Mouse (Mus musculus) liver, embryonic 13.5 days (tissue): Measurements from ENCODE around the gene Camk2d. TPM values are rescaled to one million over a fixed set of nuclear protein-coding genes. Genes with fewer than 3 reads are reported as not detected.

Experiments used
- ATAC-seq: fragments of 200-750 bp; cut with Nextera tagmentation; 2 replicates; pipeline ENCODE4 v1.8.0; 2017; ENCODE audit warnings: low read depth, mild to moderate bottlenecking, moderate number of reproducible peaks, moderate library complexity
- DNase-seq: peaks from one replicate; pipeline ENCODE4 v3.0.0; 2022
- H3K27ac ChIP-seq: fragments of 300-500 bp; sonication (generic); 2 replicates; pipeline ENCODE4 v1.5.1; 2015; ENCODE audit warnings: moderate library complexity, mild to moderate bottlenecking, inconsistent platforms
- H3K27me3 ChIP-seq: fragments of 300-500 bp; sonication (generic); 2 replicates; pipeline ENCODE4 v1.6.1; 2015; ENCODE audit warnings: mild to moderate bottlenecking, inconsistent platforms
- H3K36me3 ChIP-seq: fragments of 300-500 bp; sonication (generic); 2 replicates; pipeline ENCODE4 v1.6.1; 2015; ENCODE audit warnings: mild to moderate bottlenecking, inconsistent platforms
- H3K4me1 ChIP-seq: fragments of 300-500 bp; sonication (generic); replicated peaks from 2 replicates; pipeline ENCODE4 v1.6.1; 2015; ENCODE audit warnings: inconsistent platforms
- H3K4me2 ChIP-seq: fragments of 300-500 bp; sonication (generic); 2 replicates; pipeline ENCODE4 v1.6.1; 2015; ENCODE audit warnings: inconsistent platforms, mild to moderate bottlenecking, moderate library complexity
- H3K4me3 ChIP-seq: fragments of 300-500 bp; sonication (generic); replicated peaks from 2 replicates; pipeline ENCODE4 v1.5.1; 2015; ENCODE audit warnings: mild to moderate bottlenecking, inconsistent platforms
- H3K9ac ChIP-seq: fragments of 300-500 bp; sonication (generic); 2 replicates; pipeline ENCODE4 v1.6.1; 2015; ENCODE audit warnings: mild to moderate bottlenecking, inconsistent platforms
- H3K9me3 ChIP-seq: fragments of 300-500 bp; sonication (generic); replicated peaks from 2 replicates; pipeline ENCODE4 v1.6.1; 2016; ENCODE audit warnings: inconsistent platforms
- WGBS: fragments of 180-500 bp; shearing (Covaris S2); methylation state at CpG from one replicate; pipeline ENCODE4 v1.1.7; 2015; ENCODE audit not compliant: insufficient replicate concordance; 5-methylcytosine and 5-hydroxymethylcytosine counted together
- polyA plus RNA-seq: library from polyadenylated mRNA; unstranded; fragments of >200 nt; fragmentation: Nextera tagmentation; extraction: Ambion mirVana; gene quantifications from 2 replicates; pipeline ENCODE4 v1.2.1, GENCODE M21; 2015

The Camk2d gene
- polyA plus RNA-seq, 1 experiment from 2014 or later: 2.9 TPM

DNA sequence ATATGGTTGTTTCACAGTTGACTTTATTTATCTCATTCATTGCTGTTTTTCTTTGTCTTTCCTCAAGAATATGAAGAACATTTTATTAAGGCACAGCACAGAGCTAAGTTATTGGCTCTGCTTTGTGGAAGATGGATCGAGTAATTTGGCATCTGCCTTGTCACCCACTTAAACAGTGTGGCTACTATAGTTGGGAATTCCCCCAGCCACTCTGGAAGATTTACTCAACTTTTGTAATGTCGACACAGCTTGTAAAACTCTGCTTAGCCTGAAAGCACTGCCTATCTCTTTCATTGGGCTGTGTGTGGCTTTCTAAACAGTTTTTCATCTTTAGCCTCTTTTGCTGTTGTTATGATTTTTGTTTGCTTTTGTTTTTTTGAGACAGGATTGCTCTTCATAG is 56.3 kb downstream of the Camk2d start:
- Histone ChIP-seq H3K27me3 (no peaks in the 10 kb centered on the region), H3K9ac (no peak overlapping the region), H3K9me3 (no peaks in the 10 kb centered on the region), H3K4me2 (no peak overlapping the region), H3K4me1 (0 out of 2 replicates have a peak, but pooled peaks cover 3% of the 10 kb centered on the region), H3K4me3 (no peak overlapping the region), H3K27ac (no peak overlapping the region), H3K36me3 (no peaks in the 10 kb centered on the region)
- 58% methylated on average over 2 of the region's 2 CpGs for WGBS
- ATAC-seq (no peak), DNase-seq (no peak)

DNA sequence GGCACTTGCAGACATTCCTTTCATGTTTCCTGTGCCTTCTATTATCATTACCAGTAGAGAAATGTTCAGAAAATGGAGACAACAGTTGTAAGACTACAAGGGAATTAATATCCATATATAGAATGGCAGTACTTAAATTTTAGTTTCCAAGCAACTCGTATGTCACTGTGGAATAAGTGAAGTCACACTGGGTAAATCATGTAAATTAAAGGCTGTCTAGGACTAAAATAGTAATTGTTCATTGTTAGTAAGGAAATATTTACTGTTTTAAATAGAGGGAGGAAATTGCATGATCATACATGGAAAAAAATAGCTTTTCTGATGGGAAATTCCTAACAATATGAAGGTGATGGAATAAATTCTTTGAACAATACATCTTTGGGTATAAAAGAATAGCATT is 57.0 kb downstream of the Camk2d start:
- H3K4me1 ChIP-seq: 0 out of 2 replicates have a peak, but pooled peaks cover 3% of the 10 kb centered on the region
- H3K27me3 ChIP-seq: no peaks in the 10 kb centered on the region
- DNase-seq (no peak), ATAC-seq (no peak)
- no peak overlapping the region for H3K9ac ChIP-seq
- 59% methylated on average over 1 of the region's 1 CpGs for WGBS
- H3K27ac ChIP-seq: no peak overlapping the region
- no peak overlapping the region for H3K4me2 ChIP-seq
- no peaks in the 10 kb centered on the region for H3K36me3 ChIP-seq
- H3K4me3 ChIP-seq: no peak overlapping the region
- no peaks in the 10 kb centered on the region for H3K9me3 ChIP-seq

DNA sequence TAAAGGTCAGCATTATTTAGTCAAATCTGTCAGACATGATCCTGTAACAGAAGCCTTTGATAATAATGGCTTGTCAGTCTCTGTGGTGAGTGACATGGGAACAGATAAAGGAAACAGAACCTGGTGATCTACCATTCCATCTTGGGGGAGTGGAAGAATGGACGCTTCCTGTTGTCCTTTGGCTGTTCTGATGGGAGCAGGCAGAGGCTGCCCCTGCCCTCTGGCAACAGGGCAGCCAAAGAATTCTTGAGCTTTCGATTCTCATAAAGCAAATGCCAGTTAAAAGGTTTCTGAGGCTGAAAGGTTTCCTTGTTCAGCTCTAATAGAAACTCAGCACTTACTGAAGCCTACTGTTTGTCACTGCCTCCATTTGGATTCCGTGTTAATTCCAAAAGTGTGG is 60.1 kb downstream of the Camk2d start:
- Histone ChIP-seq H3K4me2 (no peak overlapping the region), H3K9me3 (no peaks in the 10 kb centered on the region), H3K27me3 (no peaks in the 10 kb centered on the region), H3K4me3 (no peak overlapping the region), H3K9ac (no peak overlapping the region), H3K4me1 (no peaks in the 10 kb centered on the region), H3K27ac (no peak overlapping the region), H3K36me3 (no peaks in the 10 kb centered on the region)
- ATAC-seq (no peak), DNase-seq (no peak)
- 48% methylated on average over 3 of the region's 3 CpGs for WGBS

DNA sequence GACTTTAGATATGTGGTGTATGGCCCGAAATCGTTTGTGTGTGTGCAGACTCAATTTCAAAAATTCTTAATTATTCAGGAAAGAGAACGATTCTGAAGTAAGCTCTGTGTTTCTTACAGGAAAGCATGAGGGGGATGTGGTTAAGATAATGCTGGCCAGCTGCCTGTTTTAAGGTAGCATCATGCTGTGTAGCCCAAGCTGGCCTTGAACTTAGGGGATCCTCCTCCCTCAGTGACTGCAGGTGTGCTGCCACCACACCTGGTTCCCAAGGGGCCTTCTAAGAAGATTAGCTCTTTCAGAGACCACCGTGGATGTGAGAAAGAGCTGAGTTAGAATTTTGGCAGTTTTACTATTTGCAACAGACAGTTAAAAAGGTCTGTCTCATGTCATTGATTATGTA is 61.8 kb downstream of the Camk2d start:
- Histone ChIP-seq H3K4me1 (no peaks in the 10 kb centered on the region), H3K27me3 (no peaks in the 10 kb centered on the region), H3K4me2 (no peak overlapping the region), H3K9ac (no peak overlapping the region), H3K4me3 (no peak overlapping the region), H3K27ac (no peak overlapping the region), H3K36me3 (no peaks in the 10 kb centered on the region), H3K9me3 (no peaks in the 10 kb centered on the region)
- ATAC-seq: no peak
- WGBS: 27% methylated on average over 4 of the region's 4 CpGs
- DNase-seq: no peak

DNA sequence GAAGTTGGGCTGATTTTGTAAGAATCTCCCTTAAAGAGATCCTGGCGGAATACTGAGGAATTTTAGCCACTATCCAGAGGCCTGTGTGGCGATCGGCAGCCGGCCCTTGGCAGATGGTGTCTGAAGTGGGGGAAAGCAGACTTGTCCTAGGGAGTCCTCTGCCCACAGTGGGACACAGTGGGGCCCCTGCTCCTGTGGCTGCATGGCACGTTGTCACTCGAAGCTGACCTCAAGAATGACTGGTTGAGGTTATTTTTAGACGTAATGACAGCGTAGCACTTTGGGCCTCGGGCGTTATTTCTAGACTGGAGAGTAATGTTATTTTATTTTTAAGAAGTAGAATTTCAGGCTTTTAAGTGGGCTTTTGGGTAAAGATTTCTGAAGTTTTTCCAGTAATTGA is 62.7 kb downstream of the Camk2d start:
- H3K4me3 ChIP-seq: no peak overlapping the region
- 35% methylated on average over 10 of the region's 10 CpGs for WGBS

DNA sequence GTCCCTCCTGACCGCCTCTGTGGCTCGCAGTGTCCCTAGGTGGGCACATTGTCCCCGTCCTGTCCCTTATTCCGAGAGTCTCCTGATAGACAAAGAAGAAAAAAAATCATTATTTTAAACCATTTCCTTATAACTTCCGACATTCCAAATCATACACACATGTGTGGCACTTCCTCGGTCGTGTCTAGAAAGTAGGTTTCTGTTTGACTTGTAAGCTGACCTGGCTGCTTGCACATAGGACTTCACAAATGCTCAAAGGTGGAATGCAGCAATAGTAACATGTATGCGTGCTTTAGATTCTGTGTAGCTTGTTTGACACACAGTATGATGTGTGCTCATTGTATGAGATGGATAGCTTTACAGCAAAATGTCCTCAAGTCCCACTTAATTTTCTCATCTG is 63.1 kb downstream of the Camk2d start:
- no peaks in the 10 kb centered on the region for H3K27me3 ChIP-seq
- H3K9ac ChIP-seq: no peak overlapping the region
- H3K9me3 ChIP-seq: no peaks in the 10 kb centered on the region
- no peak overlapping the region for H3K27ac ChIP-seq
- ATAC-seq (no peak), DNase-seq (no peak)
- no peaks in the 10 kb centered on the region for H3K36me3 ChIP-seq
- 66% methylated on average over 8 of the region's 8 CpGs for WGBS
- H3K4me1 ChIP-seq: no peaks in the 10 kb centered on the region
- H3K4me3 ChIP-seq: no peak overlapping the region
- no peak overlapping the region for H3K4me2 ChIP-seq

More for the DNA sequence above, 62.7 kb downstream of the Camk2d start:
- Histone ChIP-seq H3K27me3 (no peaks in the 10 kb centered on the region), H3K9me3 (no peaks in the 10 kb centered on the region), H3K27ac (no peak overlapping the region), H3K9ac (no peak overlapping the region), H3K36me3 (no peaks in the 10 kb centered on the region), H3K4me1 (no peaks in the 10 kb centered on the region), H3K4me2 (no peak overlapping the region)
- DNase-seq: no peak
- ATAC-seq: no peak

DNA sequence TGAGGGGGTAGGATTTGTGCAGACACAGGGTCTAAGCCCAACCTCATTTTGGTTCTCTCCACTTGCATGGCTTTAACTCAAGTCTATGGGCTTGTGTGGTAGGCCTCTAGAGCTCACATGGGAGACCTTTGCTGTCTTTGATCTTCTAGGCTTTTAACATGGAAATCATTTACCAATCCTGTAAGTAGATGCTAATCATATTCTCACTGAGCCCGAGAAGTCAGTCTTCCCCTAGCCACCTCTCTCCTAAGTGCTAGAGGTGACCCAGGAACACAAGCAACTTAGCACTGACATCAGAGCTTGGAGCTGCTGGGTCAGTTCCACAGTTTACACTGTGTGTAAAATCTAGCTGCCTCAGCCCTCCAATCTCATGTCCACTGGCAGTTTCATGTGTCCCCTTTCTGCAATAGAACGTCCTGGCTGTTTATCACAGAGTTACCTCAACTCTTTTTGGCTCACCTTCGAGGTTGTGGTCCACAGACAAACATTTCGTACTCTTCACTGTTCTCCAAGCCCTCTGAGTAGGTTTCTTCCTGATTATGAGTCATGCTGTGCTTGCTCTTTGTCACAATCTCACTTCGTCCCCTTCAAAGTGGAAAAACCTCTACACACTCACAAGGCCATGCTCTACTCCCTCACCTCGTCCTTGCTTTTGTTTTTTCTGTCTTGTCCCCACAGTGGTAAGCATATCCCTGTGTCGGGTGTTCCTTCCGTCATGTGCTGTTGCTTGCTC is 63.9 kb downstream of the Camk2d start:
- no peak overlapping the region for H3K27ac ChIP-seq
- no peaks in the 10 kb centered on the region for H3K36me3 ChIP-seq
- H3K9me3 ChIP-seq: no peaks in the 10 kb centered on the region
- H3K27me3 ChIP-seq: no peaks in the 10 kb centered on the region
- H3K9ac ChIP-seq: no peak overlapping the region
- ATAC-seq: no peak
- WGBS: 56% methylated on average over 8 of the region's 8 CpGs
- H3K4me3 ChIP-seq: no peak overlapping the region
- no peaks in the 10 kb centered on the region for H3K4me1 ChIP-seq
- no peak for DNase-seq
- no peak overlapping the region for H3K4me2 ChIP-seq

DNA sequence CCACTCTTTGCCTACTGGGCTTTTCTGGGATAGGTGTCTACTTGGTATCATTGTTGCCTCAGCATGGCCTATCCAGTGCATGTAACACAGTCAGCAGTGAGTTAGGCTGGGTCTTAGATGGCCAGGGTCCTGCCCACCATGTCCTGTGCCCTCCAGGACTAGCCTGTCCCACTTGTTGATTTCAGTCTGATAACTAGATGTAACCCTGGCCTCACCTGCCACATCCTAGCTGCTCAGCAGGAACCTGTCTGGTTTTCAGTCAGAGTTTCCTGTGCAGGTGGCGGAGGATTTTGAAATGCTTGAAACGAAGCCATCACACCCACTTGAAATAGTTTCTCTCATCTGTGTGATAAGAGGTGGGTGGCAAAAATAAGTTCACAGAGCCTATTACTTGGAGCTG is 64.5 kb downstream of the Camk2d start:
- H3K9ac ChIP-seq: no peak overlapping the region
- DNase-seq (no peak), ATAC-seq (no peak)
- H3K4me1 ChIP-seq: no peaks in the 10 kb centered on the region
- H3K4me3 ChIP-seq: no peak overlapping the region
- no peaks in the 10 kb centered on the region for H3K27me3 ChIP-seq
- H3K36me3 ChIP-seq: no peaks in the 10 kb centered on the region
- no peak overlapping the region for H3K4me2 ChIP-seq
- no peaks in the 10 kb centered on the region for H3K9me3 ChIP-seq
- H3K27ac ChIP-seq: no peak overlapping the region
- WGBS: 67% methylated on average over 2 of the region's 2 CpGs

DNA sequence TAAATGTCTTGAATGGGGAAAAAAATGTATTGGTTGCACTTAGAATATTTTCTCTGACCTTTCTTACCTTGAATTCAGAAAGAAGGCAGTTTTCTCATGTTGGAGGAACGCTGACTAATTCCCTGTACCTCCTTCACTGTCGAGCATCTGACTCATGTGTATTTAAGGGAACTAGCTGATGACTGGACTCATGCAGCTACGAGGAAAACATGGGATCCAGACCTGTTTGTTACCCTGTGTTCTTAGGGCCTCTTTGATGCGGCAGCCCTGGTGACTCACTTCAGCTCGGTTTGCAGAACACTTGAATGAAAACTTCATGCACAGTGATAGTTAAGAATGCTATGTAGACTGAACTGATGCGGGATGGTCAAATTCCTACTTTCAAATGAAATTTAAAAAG is 64.9 kb downstream of the Camk2d start:
- no peaks in the 10 kb centered on the region for H3K4me1 ChIP-seq
- ATAC-seq: no peak
- no peak overlapping the region for H3K27ac ChIP-seq

DNA sequence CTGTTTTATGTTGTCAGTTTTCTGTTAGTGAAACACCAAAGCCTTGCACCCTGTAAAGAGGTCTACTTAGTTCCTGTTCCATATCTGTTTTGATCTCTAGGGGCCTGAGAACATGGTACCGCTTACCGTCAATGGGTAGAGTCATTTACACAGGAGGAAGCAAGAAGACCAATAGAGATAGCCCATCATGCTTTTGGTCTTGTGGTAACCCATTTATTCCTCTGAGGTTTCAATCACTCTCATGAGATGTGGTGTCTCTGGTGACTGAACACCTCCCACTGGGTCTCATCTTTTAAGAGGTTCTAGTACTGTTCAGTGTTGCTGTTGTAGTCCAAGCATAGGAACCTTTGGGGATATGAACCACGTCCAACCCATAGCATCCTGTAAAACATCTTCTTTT is 65.8 kb downstream of the Camk2d start:
- no peak for DNase-seq
- H3K36me3 ChIP-seq: no peaks in the 10 kb centered on the region
- H3K4me3 ChIP-seq: no peak overlapping the region
- 38% methylated on average over 3 of the region's 3 CpGs for WGBS
- H3K4me1 ChIP-seq: no peaks in the 10 kb centered on the region
- H3K9me3 ChIP-seq: no peaks in the 10 kb centered on the region
- H3K4me2 ChIP-seq: no peak overlapping the region
- ATAC-seq: no peak
- no peak overlapping the region for H3K27ac ChIP-seq
- H3K27me3 ChIP-seq: no peaks in the 10 kb centered on the region
- no peak overlapping the region for H3K9ac ChIP-seq

More for the DNA sequence above, 64.9 kb downstream of the Camk2d start:
- Histone ChIP-seq H3K9me3 (no peaks in the 10 kb centered on the region), H3K4me3 (no peak overlapping the region), H3K9ac (no peak overlapping the region), H3K36me3 (no peaks in the 10 kb centered on the region), H3K27me3 (no peaks in the 10 kb centered on the region), H3K4me2 (no peak overlapping the region)
- no peak for DNase-seq
- WGBS: 54% methylated on average over 6 of the region's 6 CpGs

DNA sequence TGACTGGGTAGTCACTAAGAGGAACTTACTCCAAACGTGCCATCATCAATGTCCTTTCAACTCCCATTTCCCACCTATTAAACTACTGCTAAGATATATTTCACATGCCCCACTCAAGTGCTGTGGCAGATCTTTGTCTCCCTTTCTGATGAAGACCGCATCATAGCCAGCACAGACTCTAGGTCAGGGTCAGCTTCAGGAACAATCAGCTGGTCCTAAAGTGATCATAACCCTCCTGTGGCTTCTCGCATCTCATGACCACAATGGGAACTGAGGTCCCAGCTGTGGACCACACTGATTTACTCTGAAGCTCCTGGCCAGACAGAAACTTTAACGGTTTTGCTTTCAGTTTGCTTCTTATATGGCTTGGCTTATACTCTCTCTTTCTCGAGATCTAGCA is 67.3 kb downstream of the Camk2d start:
- H3K36me3 ChIP-seq: no peaks in the 10 kb centered on the region
- DNase-seq: no peak
- H3K4me3 ChIP-seq: no peak overlapping the region
- H3K27me3 ChIP-seq: no peaks in the 10 kb centered on the region
- ATAC-seq: no peak
- 55% methylated on average over 5 of the region's 5 CpGs for WGBS
- no peak overlapping the region for H3K4me2 ChIP-seq
- H3K9me3 ChIP-seq: no peaks in the 10 kb centered on the region
- no peak overlapping the region for H3K27ac ChIP-seq
- no peaks in the 10 kb centered on the region; the same call in 1 of the 2 replicates for H3K4me1 ChIP-seq
- no peak overlapping the region for H3K9ac ChIP-seq

DNA sequence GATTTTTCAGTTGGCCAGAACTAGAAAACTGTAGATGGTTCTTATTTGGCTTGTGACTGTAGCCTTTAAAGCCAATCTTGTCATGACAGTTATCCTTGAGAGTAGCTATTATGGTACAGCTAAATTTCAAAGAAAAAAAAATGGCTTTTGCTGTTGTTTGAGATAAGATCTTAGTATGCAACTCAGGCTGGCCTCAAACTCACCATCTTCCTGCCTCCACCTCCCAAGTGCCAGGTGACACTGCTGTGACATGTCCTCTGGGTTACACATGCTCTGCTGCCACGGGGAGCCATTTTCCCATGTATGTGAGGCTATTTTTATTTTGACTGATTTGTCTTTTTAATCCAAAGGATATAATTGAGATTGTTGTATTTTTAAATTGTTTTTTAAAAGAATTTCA is 69.8 kb downstream of the Camk2d start:
- H3K27ac ChIP-seq: no peak overlapping the region
- H3K27me3 ChIP-seq: no peaks in the 10 kb centered on the region
- H3K4me3 ChIP-seq: no peak overlapping the region
- no peak overlapping the region for H3K4me2 ChIP-seq
- WGBS: 61% methylated on average over 1 of the region's 1 CpGs
- ATAC-seq: no peak
- DNase-seq: no peak
- no peaks in the 10 kb centered on the region for H3K36me3 ChIP-seq
- no peaks in the 10 kb centered on the region; the same call in 1 of the 2 replicates for H3K4me1 ChIP-seq
- no peaks in the 10 kb centered on the region for H3K9me3 ChIP-seq
- H3K9ac ChIP-seq: no peak overlapping the region
